Mouse (Mus musculus) neural tube, embryonic 13.5 days (tissue): ENCODE results near the gene Chd8. TPM values are rescaled to one million over a fixed set of nuclear protein-coding genes. Genes with fewer than 3 reads are reported as not detected.
"Not testable (repeated sequence)": the region's sequence is repeated elsewhere in the genome, so short reads cannot be mapped to it uniquely, and the experiment has no call there.

Source experiments
- ATAC-seq: fragments of 200-750 bp; cut with Nextera tagmentation; 2 replicates; pipeline ENCODE4 v1.8.0; 2017; ENCODE audit warnings: low read depth, mild to moderate bottlenecking, moderate TSS enrichment, moderate library complexity
- H3K27ac ChIP-seq: fragments of 300-500 bp; sonication (generic); replicated peaks from 2 replicates; pipeline ENCODE4 v1.5.1; 2015; ENCODE audit warnings: moderate library complexity, mild to moderate bottlenecking, inconsistent platforms
- H3K27me3 ChIP-seq: fragments of 300-500 bp; sonication (generic); 2 replicates; pipeline ENCODE4 v1.6.1; 2015; ENCODE audit warnings: mild to moderate bottlenecking, inconsistent platforms
- H3K36me3 ChIP-seq: fragments of 300-500 bp; sonication (generic); 2 replicates; pipeline ENCODE4 v1.6.1; 2015; ENCODE audit warnings: mild to moderate bottlenecking, inconsistent platforms
- H3K4me1 ChIP-seq: fragments of 300-500 bp; sonication (generic); replicated peaks from 2 replicates; pipeline ENCODE4 v1.6.1; 2015; ENCODE audit warnings: inconsistent platforms
- H3K4me2 ChIP-seq: fragments of 300-500 bp; sonication (generic); 2 replicates; pipeline ENCODE4 v1.6.1; 2015; ENCODE audit warnings: inconsistent platforms, mild to moderate bottlenecking, moderate library complexity
- H3K4me3 ChIP-seq: fragments of 300-500 bp; sonication (generic); 2 replicates; pipeline ENCODE4 v1.5.1; 2015; ENCODE audit warnings: mild to moderate bottlenecking, inconsistent platforms
- H3K9ac ChIP-seq: fragments of 300-500 bp; sonication (generic); 2 replicates; pipeline ENCODE4 v1.6.1; 2015; ENCODE audit warnings: moderate library complexity, mild to moderate bottlenecking, inconsistent platforms
- H3K9me3 ChIP-seq: fragments of 300-500 bp; sonication (generic); 2 replicates; pipeline ENCODE4 v1.6.1; 2016; ENCODE audit warnings: inconsistent platforms
- WGBS: fragments of 180-500 bp; shearing (Covaris S2); methylation state at CpG from one replicate; pipeline ENCODE4 v1.1.7; 2015; 5-methylcytosine and 5-hydroxymethylcytosine counted together
- polyA plus RNA-seq: library from polyadenylated mRNA; unstranded; fragments of >200 nt; fragmentation: Nextera tagmentation; extraction: Ambion mirVana; gene quantifications from 2 replicates; pipeline ENCODE4 v1.2.1, GENCODE M21; 2015

Gene Chd8
- polyA plus RNA-seq, result 35.8 and 47.6 TPM in 2 replicates

GRCm38 (mm10) chr14:52257484-52258213 is at the start of gene Chd8:
Chd8 (minus strand) TSS chr14:52257780.
- Histone ChIP-seq H3K27ac (peak within 1 kb of the TSS; percentile 95), H3K27me3 (no peaks in the 10 kb centered on the region), H3K9me3 (no peaks in the 10 kb centered on the region), H3K4me1 (peaks cover 24% of the 10 kb centered on the region), H3K36me3 (peaks cover 16% of the 10 kb centered on the region), H3K4me3 (peak within 1 kb of the TSS; percentile 94), H3K9ac (peak within 1 kb of the TSS; percentile 95), H3K4me2 (peak within 1 kb of the TSS; percentile 64)
- WGBS, result under 1% methylated on average over 54 of the region's 54 CpGs
- peak; percentile 100 for ATAC-seq

DNA sequence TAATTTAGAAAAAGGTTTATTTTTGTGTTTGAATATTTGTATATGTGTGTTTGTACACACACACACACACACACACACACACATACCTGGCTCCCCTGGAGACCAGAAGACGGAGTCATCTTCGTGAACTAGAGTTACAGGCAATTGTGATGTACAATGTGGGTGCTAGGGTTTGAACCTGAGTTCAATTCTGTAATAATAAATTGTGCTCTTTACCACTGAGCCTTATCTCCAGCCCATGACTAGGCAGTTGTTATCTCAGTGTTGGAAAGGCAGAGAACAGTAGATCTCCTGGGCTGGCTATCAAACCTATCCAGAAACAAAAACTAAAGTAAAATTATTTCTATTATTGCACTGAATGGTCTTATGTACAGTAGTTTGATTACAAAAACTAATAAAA is 48.5 kb upstream of the Chd8 start:
- no peak overlapping the region for H3K9ac ChIP-seq
- no peak overlapping the region for H3K4me3 ChIP-seq
- H3K9me3 ChIP-seq, result no peaks in the 10 kb centered on the region
- no peaks in the 10 kb centered on the region for H3K27me3 ChIP-seq
- ATAC-seq, result no peak
- H3K27ac ChIP-seq, result no peak overlapping the region
- no peak overlapping the region for H3K4me2 ChIP-seq
- 89% methylated on average over 2 of the region's 2 CpGs for WGBS
- H3K4me1 ChIP-seq, result peaks cover 26% of the 10 kb centered on the region
- H3K36me3 ChIP-seq, result peaks cover 29% of the 10 kb centered on the region

- Histone ChIP-seq H3K9ac (peak within 1 kb of the TSS; percentile 79), H3K4me1 (peaks cover 18% of the 10 kb centered on the region), H3K9me3 (no peaks in the 10 kb centered on the region), H3K4me3 (peak within 1 kb of the TSS; percentile 69), H3K4me2 (peak within 1 kb of the TSS; percentile 78), H3K27me3 (no peaks in the 10 kb centered on the region), H3K36me3 (peaks cover 26% of the 10 kb centered on the region), H3K27ac (peak within 1 kb of the TSS; percentile 93)
- under 1% methylated on average over 46 of the region's 46 CpGs for WGBS
- peak; percentile 94 for ATAC-seq
Measured at GRCm38 (mm10) chr14:52304644-52305271, 47.2 kb upstream of the Chd8 start, which contains the start of gene Mettl3. Mettl3 (minus strand) TSS chr14:52305128.

DNA sequence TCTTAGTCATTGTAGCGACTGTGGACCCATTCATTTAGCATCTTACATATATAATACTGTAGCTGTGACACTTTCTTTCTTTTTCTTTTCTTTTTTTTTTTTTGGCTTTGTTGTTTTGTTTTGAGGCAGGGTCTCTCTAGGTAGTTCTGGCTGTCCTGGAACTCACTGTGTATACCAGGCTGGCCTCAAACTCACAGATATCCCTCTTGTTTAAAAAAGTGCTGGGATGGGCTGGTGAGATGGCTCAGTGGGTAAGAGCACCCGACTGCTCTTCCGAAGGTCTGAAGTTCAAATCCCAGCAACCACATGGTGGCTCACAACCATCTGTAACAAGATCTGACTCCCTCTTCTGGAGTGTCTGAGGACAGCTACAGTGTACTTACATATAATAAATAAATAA is 45.9 kb upstream of the Chd8 start:
- not testable (repeated sequence) for H3K27ac ChIP-seq, H3K9me3 ChIP-seq, H3K27me3 ChIP-seq, H3K4me3 ChIP-seq, ATAC-seq, H3K9ac ChIP-seq
- peaks cover 18% of the 10 kb centered on the region for H3K4me1 ChIP-seq
- peaks cover 25% of the 10 kb centered on the region for H3K36me3 ChIP-seq
- peak overlapping the region; percentile 78 for H3K4me2 ChIP-seq
- WGBS, result 87% methylated on average over 3 of the region's 3 CpGs

- Histone ChIP-seq H3K36me3 (peaks cover 91% of the 10 kb centered on the region), H3K4me2 (no peak overlapping the region), H3K27me3 (no peaks in the 10 kb centered on the region), H3K9ac (no peak overlapping the region), H3K27ac (no peak overlapping the region), H3K4me1 (no peaks in the 10 kb centered on the region), H3K4me3 (no peak overlapping the region), H3K9me3 (no peaks in the 10 kb centered on the region)
- peak; percentile 58 for ATAC-seq
- WGBS, result 64% methylated on average over 6 of the region's 6 CpGs
Measured at GRCm38 (mm10) chr14:52295558-52296264, 38.1 kb upstream of the Chd8 start.

- Histone ChIP-seq H3K9me3 (no peaks in the 10 kb centered on the region), H3K4me2 (no peak overlapping the region), H3K4me3 (no peak overlapping the region), H3K4me1 (peaks cover 10% of the 10 kb centered on the region), H3K36me3 (peaks cover 38% of the 10 kb centered on the region), H3K27me3 (no peaks in the 10 kb centered on the region), H3K27ac (no peak overlapping the region), H3K9ac (no peak overlapping the region)
- ATAC-seq, result no peak
- 96% methylated on average over 3 of the region's 3 CpGs for WGBS
Measured at GRCm38 (mm10) chr14:52284191-52284590, 26.6 kb upstream of the Chd8 start.

DNA sequence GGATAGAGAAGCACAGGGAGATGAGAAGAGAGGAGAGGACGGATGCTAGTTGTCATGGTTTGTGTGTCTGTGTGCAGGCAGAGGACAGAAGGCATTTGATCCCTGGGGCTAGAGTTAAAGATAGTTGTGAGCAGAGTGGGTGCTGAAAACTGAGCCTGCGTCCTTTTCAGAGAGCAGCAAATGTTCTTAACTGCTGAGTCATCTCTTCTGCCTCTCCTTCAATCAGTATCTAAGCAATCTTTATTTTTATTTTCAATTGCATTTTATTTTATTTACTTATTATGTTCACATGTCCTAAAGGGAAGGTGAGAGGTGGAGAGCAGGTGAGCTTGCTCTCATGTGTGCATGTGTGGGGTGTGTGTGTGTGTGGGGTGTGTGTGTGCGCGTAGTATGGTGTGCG is 26.0 kb upstream of the Chd8 start:
- no peaks in the 10 kb centered on the region for H3K9me3 ChIP-seq
- ATAC-seq, result no peak

DNA sequence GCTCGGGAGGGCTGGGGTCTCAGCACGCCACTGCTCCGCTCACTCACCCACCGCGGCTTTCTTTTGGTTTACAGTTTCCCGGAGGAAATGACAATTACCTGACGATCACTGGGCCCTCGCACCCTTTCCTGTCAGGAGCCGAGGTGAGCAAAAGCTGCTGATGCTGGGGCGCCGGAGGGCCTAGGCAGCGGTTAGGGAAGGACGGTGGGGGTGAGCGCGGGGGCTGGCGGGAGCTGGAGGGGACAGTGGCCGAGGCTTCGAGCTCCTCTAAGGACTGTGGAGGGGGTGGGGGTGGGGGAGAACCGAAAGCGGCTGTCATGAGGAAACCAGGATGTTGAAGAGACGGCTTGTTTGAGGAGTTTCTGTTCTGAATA is 22.2 kb upstream of the Chd8 start:
- Histone ChIP-seq H3K4me1 (peaks cover 19% of the 10 kb centered on the region), H3K27me3 (no peaks in the 10 kb centered on the region), H3K9me3 (no peaks in the 10 kb centered on the region), H3K4me2 (peak overlapping the region; percentile 68), H3K36me3 (peaks cover 12% of the 10 kb centered on the region), H3K4me3 (peak overlapping the region; percentile 76), H3K9ac (peak overlapping the region; percentile 91), H3K27ac (peak overlapping the region; percentile 88)
- ATAC-seq, result peak; percentile 48
- WGBS, result 2% methylated on average over 21 of the region's 21 CpGs

More for the DNA sequence above, 26.0 kb upstream of the Chd8 start:
- H3K4me2 ChIP-seq, result no peak overlapping the region
- H3K4me3 ChIP-seq, result no peak overlapping the region
- WGBS, result 98% methylated on average over 5 of the region's 5 CpGs
- H3K4me1 ChIP-seq, result peaks cover 11% of the 10 kb centered on the region
- H3K27ac ChIP-seq, result no peak overlapping the region
- peaks cover 34% of the 10 kb centered on the region for H3K36me3 ChIP-seq
- no peaks in the 10 kb centered on the region for H3K27me3 ChIP-seq
- H3K9ac ChIP-seq, result no peak overlapping the region

DNA sequence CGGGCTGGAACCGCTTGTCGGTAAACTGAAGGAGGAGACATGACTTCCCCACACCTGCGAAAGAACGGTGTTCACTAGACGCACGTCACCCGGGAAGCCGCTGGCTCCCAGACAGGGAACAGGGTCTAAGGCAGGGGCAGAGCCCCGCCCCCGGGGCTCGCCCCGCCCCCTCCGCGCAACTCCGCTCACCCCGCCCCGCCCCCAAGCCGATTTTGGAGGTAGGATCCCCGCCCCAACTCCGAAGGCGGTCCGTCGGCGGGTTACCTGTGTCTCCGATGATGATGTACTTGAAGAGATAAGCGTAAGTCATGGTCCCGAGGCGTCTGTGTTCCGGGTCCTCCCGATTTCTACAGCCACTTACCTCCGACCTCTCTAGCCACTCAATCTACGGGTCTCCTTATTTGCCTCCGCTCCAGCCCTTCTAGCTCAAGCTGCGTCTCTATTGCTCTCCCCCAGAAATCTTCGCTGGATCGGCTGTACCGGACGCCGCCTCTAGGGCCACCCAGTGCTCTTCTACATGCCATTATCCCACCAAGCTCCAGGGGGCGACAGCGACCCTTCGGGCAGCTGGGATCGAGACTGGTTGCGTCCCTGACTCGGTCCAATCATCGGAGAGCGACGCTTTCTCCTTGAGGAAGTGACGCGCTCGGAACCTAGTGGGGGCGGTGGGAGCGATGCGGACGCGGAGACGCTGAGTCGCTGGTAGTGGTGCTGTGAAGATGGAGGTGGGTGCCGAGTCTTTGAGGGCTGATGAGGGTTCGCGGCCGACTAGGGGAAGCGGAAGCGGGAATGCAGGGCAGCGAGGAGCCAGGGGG is 21.6 kb upstream of the Chd8 start, which contains the start of the genes Tox4 and Rab2b:
Tox4 (plus strand) TSS at position 215 of the 815 bp plus-strand sequence.
Rab2b (minus strand) TSS at position 614 of the 815 bp plus-strand sequence.
- H3K27me3 ChIP-seq, result no peaks in the 10 kb centered on the region
- peak within 1 kb of the TSS; percentile 68 for H3K4me2 ChIP-seq
- peak; percentile 99 for ATAC-seq
- H3K4me3 ChIP-seq, result peak within 1 kb of the TSS; percentile 76
- H3K27ac ChIP-seq, result peak within 1 kb of the TSS; percentile 88
- under 1% methylated on average over 66 of the region's 66 CpGs for WGBS
- peaks cover 19% of the 10 kb centered on the region for H3K4me1 ChIP-seq
- H3K9me3 ChIP-seq, result no peaks in the 10 kb centered on the region
- H3K36me3 ChIP-seq, result peaks cover 17% of the 10 kb centered on the region
- H3K9ac ChIP-seq, result peak within 1 kb of the TSS; percentile 91

DNA sequence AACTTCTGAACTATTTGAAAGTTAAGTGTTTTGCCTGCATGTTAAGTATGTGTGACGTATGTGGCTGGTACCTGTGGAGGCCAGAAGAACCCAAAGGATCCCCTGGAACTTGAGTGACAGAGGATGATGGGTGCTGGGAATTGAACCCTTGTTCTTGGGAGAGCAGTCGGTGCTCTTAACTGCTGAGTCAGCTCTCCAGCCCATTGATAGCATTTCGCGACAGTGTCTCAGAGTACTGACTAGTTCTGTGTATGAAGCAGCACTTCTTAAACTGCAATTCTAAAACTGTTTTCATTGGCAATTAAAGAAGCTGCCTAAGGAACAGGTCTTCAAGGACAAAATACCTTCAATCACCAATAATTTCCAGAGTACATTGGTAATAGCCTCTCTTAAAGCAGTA is 19.6 kb upstream of the Chd8 start:
- Histone ChIP-seq H3K36me3 (peaks cover 34% of the 10 kb centered on the region), H3K27me3 (no peaks in the 10 kb centered on the region), H3K4me1 (peaks cover 19% of the 10 kb centered on the region), H3K4me2 (no peak overlapping the region), H3K9ac (no peak overlapping the region), H3K27ac (no peak overlapping the region), H3K4me3 (no peak overlapping the region), H3K9me3 (no peaks in the 10 kb centered on the region)
- 88% methylated on average over 4 of the region's 4 CpGs for WGBS
- no peak for ATAC-seq

DNA sequence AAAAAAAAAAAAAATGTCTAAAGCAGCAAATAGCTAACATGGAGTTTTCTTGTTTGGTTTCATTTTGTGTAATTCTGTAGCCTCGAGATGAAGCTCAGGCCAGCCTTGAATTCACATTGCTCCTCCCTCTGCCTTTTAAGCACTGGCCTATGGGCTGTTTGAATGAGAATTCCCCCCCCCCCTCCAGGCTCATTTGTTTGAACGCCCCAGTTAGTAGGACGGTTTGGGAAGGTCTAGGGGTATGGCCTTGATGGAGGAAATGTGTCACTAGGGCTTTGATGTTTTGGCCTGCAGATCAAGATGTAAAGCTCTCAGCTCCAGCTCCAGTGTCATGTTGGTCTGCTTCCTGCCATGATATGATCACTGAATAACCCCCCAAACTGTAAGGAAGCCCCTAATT is 15.2 kb upstream of the Chd8 start:
- WGBS, result 65% methylated on average over 3 of the region's 3 CpGs
- Histone ChIP-seq H3K36me3 (peaks cover 56% of the 10 kb centered on the region), H3K27me3 (no peaks in the 10 kb centered on the region)

More for the DNA sequence above, 15.2 kb upstream of the Chd8 start:
- Histone ChIP-seq H3K9ac (no peak overlapping the region), H3K27ac (no peak overlapping the region), H3K4me3 (no peak overlapping the region), H3K4me1 (no peaks in the 10 kb centered on the region), H3K9me3 (no peaks in the 10 kb centered on the region), H3K4me2 (no peak overlapping the region)
- ATAC-seq, result no peak
